Mouse (Mus musculus) lung, embryonic 15.5 days (tissue): ENCODE measurements at regions not wholly inside any gene's neighbourhood (a gene's known extent, or its start where the extent isn't known, plus 50 kb on each side); places are given as distances from the start of the nearest gene placed in this dataset.

Experiments
- ATAC-seq: fragments of 200-750 bp; cut with Nextera tagmentation; 2 replicates; pipeline ENCODE4 v1.8.0; 2017; ENCODE audit warnings: moderate number of reproducible peaks, borderline replicate concordance; ENCODE audit not compliant: low FRiP score, low TSS enrichment; ENCODE audit errors: extremely low read depth
- H3K27ac ChIP-seq: fragments of 300-500 bp; sonication (generic); 2 replicates; pipeline ENCODE4 v1.5.1; 2015; ENCODE audit warnings: moderate library complexity, mild to moderate bottlenecking, inconsistent platforms
- H3K27me3 ChIP-seq: fragments of 300-500 bp; sonication (generic); 2 replicates; pipeline ENCODE4 v1.6.1; 2015; ENCODE audit warnings: inconsistent platforms
- H3K36me3 ChIP-seq: fragments of 300-500 bp; sonication (generic); 2 replicates; pipeline ENCODE4 v1.6.1; 2015; ENCODE audit warnings: inconsistent platforms
- H3K4me1 ChIP-seq: fragments of 300-500 bp; sonication (generic); 2 replicates; pipeline ENCODE4 v1.6.1; 2015; ENCODE audit warnings: inconsistent platforms
- H3K4me2 ChIP-seq: fragments of 300-500 bp; sonication (generic); 2 replicates; pipeline ENCODE4 v1.6.1; 2015; ENCODE audit warnings: inconsistent platforms, mild to moderate bottlenecking, moderate library complexity
- H3K4me3 ChIP-seq: fragments of 300-500 bp; sonication (generic); 2 replicates; pipeline ENCODE4 v1.5.1; 2015; ENCODE audit warnings: mild to moderate bottlenecking, inconsistent platforms
- H3K9ac ChIP-seq: fragments of 300-500 bp; sonication (generic); 2 replicates; pipeline ENCODE4 v1.6.1; 2015; ENCODE audit warnings: inconsistent platforms
- H3K9me3 ChIP-seq: fragments of 300-500 bp; sonication (generic); 2 replicates; pipeline ENCODE4 v1.6.1; 2016; ENCODE audit warnings: inconsistent platforms
- WGBS: fragments of 180-500 bp; shearing (Covaris S2); methylation state at CpG from one replicate; pipeline ENCODE4 v1.1.7; 2015; 5-methylcytosine and 5-hydroxymethylcytosine counted together

DNA sequence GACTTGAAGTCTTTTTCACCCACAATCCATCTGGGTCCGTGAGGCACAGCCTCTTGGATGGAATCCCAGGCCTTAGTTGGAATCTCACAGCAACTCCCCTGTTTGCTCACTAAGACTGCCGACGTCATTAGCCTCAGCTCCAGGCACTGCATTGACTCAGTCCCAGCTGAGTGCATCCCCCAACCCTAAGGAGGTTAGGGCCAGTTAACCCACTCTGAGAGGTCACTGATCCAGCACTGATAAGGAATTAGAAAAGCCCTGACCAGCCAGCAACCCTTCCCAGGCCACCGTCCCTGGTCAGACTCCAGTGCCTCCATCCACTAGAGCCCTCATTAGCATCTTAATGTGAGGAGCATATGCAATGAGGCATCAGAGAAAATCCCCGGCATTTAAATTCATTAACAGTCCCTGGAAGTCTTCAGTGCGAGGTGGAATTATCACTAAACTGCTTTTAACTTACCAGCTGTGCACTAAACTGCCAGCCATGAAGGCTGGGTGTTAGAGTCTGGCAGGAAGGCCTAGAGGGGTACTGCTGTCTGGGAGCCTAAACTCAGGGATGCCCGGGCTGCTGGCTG, 184.2 kb downstream of the Cct6b start:
- no peak overlapping the region for H3K27ac ChIP-seq
- H3K4me1 ChIP-seq: no peaks in the 10 kb centered on the region
- H3K36me3 ChIP-seq: no peaks in the 10 kb centered on the region
- H3K4me3 ChIP-seq: no peak overlapping the region
- H3K9me3 ChIP-seq: no peaks in the 10 kb centered on the region
- H3K9ac ChIP-seq: no peak overlapping the region
- H3K27me3 ChIP-seq: no peaks in the 10 kb centered on the region
- H3K4me2 ChIP-seq: no peak overlapping the region
- 21% methylated on average over 7 of the region's 7 CpGs for WGBS
- ATAC-seq: no peak

DNA sequence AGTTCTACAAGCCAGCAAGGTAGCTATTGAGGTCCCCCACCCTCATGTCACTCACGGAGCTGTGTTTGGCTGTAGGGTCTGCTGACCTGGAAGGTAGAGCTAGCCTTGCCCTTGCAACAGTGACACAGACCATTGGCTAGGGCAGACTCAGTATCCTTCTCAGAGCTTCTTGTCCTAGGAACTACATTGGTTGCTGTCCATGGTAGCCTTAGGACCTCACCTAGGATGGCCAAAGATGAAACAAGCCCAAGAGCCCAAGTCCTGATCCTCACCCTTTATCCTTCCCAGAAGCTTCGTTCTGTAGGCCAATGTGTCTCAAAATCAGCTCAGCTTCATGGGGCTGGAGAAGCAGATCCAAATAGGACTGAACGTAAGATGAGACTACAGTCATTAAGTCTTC, 187.3 kb downstream of the Tmem132e start:
- Histone ChIP-seq H3K4me1 (no peaks in the 10 kb centered on the region), H3K9ac (no peak overlapping the region), H3K4me3 (no peak overlapping the region), H3K36me3 (no peaks in the 10 kb centered on the region), H3K27me3 (no peaks in the 10 kb centered on the region), H3K4me2 (no peak overlapping the region), H3K27ac (no peak overlapping the region), H3K9me3 (no peaks in the 10 kb centered on the region)
- WGBS: 65% methylated on average over 3 of the region's 3 CpGs
- ATAC-seq: no peak

DNA sequence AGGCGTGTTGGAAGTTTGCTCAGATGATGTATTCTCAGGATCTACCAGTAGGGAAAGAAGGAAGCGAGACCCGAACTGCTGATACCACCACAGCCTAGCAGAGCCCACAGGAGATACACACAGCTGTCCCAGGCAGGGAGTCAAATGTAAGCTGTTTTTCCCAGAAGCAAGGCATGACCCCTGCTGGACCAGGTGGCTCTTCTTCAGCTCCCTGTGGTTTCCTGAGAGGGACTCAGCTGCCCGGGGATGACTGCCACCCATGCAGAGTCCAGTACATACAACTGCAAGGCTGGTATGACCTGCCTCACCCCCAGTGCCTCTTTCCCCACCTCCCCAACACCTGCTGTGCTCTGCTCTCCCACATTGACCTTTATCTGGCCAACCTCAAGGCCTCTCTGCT, 184.4 kb downstream of the Tmem132e start:
- H3K4me3 ChIP-seq: no peak overlapping the region
- 66% methylated on average over 4 of the region's 4 CpGs for WGBS
- no peak overlapping the region for H3K9ac ChIP-seq
- H3K36me3 ChIP-seq: no peaks in the 10 kb centered on the region
- no peaks in the 10 kb centered on the region for H3K4me1 ChIP-seq
- H3K9me3 ChIP-seq: no peaks in the 10 kb centered on the region
- ATAC-seq: no peak
- no peak overlapping the region for H3K4me2 ChIP-seq
- H3K27ac ChIP-seq: no peak overlapping the region
- no peaks in the 10 kb centered on the region for H3K27me3 ChIP-seq

DNA sequence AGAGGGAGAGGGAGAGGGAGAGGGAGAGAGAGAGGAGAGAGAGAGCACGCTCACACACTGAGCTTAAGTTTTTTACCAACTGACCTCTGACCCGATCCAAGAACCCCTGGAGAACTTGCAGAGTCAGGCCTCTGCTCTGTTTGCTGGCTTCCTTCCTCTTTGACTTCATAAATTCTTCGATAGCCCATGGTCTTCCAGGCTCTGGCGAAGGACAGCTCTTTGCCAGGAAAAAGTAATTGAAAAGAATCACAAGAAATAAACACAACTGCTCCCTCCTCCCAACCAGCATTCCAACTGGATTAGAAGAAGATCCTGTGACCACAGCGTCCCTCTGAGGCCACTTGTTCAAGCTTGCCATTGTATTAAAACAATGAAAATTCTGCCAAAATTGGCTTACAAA, 182.8 kb downstream of the Tmem132e start:
- Histone ChIP-seq H3K27ac (no peak overlapping the region), H3K9ac (no peak overlapping the region), H3K9me3 (no peaks in the 10 kb centered on the region), H3K4me3 (no peak overlapping the region), H3K36me3 (no peaks in the 10 kb centered on the region), H3K4me1 (no peaks in the 10 kb centered on the region), H3K27me3 (no peaks in the 10 kb centered on the region), H3K4me2 (no peak overlapping the region)
- ATAC-seq: no peak
- WGBS: 12% methylated on average over 5 of the region's 5 CpGs

DNA sequence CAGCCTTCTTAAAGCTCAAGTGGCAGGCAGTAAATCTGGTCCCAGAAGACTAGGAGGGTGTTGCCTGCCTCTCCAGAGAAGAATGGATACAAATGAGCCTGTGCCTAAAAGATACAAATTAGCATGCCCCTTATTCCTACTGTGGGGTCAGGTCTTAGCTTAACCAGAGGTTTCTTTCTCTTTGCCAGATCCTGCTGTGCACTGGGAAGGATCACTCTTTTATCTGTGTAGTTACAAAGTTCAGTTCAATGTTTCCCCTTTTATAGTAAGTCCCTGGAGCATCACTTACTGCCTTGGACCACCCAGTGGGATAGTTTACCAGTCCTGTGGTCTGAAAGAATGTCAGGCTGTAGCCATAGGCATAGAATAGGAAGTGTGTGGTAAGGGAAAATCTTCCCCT, 181.1 kb downstream of the Tmem132e start:
- no peaks in the 10 kb centered on the region for H3K27me3 ChIP-seq
- no peak overlapping the region for H3K27ac ChIP-seq
- no peak for ATAC-seq
- no peak overlapping the region for H3K4me2 ChIP-seq
- H3K36me3 ChIP-seq: no peaks in the 10 kb centered on the region
- H3K4me1 ChIP-seq: no peaks in the 10 kb centered on the region
- no peaks in the 10 kb centered on the region for H3K9me3 ChIP-seq
- H3K4me3 ChIP-seq: no peak overlapping the region
- no peak overlapping the region for H3K9ac ChIP-seq

DNA sequence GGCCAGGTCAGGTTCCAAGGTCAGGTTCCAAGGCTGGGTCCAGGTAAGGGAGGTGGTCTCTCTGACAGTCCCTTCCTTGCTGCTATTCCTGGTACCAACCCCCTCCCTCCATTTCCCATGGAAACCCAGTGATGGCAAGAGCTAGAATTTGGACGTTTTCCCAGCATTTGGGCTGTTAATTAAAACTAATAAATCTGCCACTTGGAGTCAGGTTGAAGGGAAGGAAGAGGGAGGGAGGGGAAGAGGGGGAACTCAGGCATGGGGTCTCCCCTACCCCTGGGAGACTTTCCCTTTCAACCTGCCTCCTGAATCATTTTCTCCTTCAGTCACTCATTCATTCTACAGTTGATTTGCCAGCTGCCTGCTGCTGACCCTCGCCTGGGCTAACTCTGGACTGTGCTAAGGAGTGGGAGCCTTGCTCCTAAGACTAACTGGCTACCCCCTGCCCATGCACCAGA, 179.5 kb downstream of the Tmem132e start:
- no peak overlapping the region for H3K4me2 ChIP-seq
- ATAC-seq: no peak
- no peak overlapping the region for H3K27ac ChIP-seq
- no peaks in the 10 kb centered on the region for H3K4me1 ChIP-seq
- no peak overlapping the region for H3K9ac ChIP-seq
- 29% methylated on average over 2 of the region's 2 CpGs for WGBS
- H3K4me3 ChIP-seq: no peak overlapping the region
- H3K9me3 ChIP-seq: no peaks in the 10 kb centered on the region
- H3K27me3 ChIP-seq: no peaks in the 10 kb centered on the region
- no peaks in the 10 kb centered on the region for H3K36me3 ChIP-seq

DNA sequence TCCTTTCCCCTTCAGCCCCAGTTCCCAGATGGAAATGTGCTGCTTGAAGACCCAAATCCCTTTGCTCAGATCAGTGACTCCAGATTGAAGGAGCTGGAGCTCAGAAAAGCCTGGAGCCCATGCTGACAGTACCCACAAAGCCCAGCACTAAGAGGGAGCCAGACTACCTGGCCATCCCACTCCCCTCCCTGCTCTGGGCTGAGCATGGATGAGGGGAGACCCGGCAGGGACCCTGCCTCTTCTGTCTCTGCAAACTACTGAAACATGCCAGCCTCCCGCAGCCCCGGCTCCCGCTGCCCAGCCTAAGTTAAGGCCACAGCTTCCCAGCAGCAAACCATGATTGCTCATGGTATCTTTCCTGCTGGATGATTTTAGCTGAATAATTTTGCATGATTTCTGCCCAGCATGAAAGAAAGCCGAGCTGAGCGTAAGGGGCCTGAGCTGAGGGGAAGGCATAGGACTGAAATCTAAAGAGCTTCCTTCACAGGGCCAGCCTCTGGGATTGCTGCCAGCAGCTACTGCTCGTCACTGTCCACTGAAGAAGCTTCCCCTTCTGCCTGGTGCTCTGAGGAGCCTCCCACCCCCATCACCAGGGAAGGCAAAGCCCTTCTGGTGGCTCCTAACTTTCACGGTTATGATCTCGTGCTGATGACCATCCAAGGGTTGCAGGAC, 178.4 kb downstream of the Tmem132e start:
- Histone ChIP-seq H3K36me3 (no peaks in the 10 kb centered on the region), H3K4me3 (no peak overlapping the region), H3K9ac (no peak overlapping the region), H3K4me2 (no peak overlapping the region), H3K27me3 (no peaks in the 10 kb centered on the region), H3K27ac (no peak overlapping the region), H3K9me3 (no peaks in the 10 kb centered on the region), H3K4me1 (no peaks in the 10 kb centered on the region)
- 48% methylated on average over 9 of the region's 9 CpGs for WGBS
- ATAC-seq: no peak

DNA sequence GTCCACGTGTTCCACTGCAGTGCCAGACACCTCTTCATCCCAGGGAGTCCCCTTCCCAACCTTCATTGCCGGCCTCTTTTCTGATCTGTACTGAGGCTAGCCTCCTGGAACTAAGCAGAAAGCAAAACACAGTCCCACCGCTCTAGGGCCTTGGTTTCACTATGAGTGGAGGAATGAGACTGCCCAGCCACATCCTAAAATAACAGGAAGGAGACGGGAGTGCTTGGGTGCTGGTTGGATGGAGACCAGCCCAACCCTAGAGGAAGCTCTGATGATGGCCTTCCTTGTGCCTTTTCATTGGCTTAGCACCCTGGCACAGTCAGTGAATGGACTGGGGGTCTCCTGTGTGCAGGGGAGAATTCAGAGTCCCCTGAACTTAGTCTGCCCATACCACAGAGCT, 177.4 kb downstream of the Tmem132e start:
- no peak overlapping the region for H3K4me2 ChIP-seq
- H3K27me3 ChIP-seq: no peaks in the 10 kb centered on the region
- no peaks in the 10 kb centered on the region for H3K4me1 ChIP-seq
- H3K27ac ChIP-seq: no peak overlapping the region
- no peak overlapping the region for H3K9ac ChIP-seq
- H3K9me3 ChIP-seq: no peaks in the 10 kb centered on the region
- H3K36me3 ChIP-seq: no peaks in the 10 kb centered on the region
- 63% methylated on average over 4 of the region's 4 CpGs for WGBS
- H3K4me3 ChIP-seq: no peak overlapping the region
- no peak for ATAC-seq

DNA sequence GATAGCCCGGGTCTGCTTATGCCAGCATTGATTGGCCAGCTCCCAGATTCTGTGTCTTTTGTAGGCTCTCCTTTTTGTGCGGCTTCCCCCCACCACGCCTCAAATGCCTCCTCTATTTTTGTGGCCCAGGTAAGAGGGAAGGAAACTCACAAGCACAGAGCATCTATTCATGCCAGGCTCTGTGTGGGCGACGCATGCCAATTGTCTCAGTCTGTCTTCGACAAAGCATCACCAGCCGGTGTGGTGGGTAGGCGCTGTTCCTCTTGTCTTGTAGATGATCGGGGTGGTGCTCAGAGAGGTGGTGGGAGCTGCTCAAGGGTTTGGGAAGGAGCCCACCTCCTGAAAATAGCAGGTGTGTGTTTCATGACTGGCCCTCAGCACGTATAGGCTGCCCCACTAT, 175.5 kb downstream of the Tmem132e start:
- Histone ChIP-seq H3K36me3 (no peaks in the 10 kb centered on the region), H3K4me3 (no peak overlapping the region), H3K27me3 (no peaks in the 10 kb centered on the region), H3K4me1 (no peaks in the 10 kb centered on the region), H3K9me3 (no peaks in the 10 kb centered on the region), H3K9ac (no peak overlapping the region), H3K4me2 (no peak overlapping the region), H3K27ac (no peak overlapping the region)
- WGBS: 53% methylated on average over 10 of the region's 10 CpGs
- ATAC-seq: no peak

DNA sequence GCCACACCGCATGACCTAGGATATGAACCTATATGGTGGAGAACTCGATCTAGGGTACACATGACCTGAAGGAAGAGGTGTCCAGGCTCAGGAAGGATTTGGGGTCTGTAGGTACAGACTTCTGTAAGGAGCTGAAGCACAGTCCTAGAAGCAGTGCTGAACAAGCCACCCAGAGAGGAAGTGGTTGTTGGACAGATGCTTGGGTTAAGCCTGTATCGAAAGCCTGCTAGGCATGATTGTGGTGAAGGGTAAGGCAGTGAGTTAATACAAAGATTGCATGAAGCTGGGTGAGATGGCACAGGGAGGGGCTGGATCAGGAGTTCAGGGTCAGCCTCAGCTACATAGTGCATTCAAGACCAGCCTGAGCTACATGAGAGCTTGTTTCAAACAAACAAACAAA, 153.3 kb downstream of the Tmem132e start:
- Histone ChIP-seq H3K4me2 (no peak overlapping the region), H3K36me3 (no peaks in the 10 kb centered on the region), H3K4me1 (no peaks in the 10 kb centered on the region), H3K9me3 (no peaks in the 10 kb centered on the region), H3K27ac (no peak overlapping the region), H3K27me3 (no peaks in the 10 kb centered on the region), H3K9ac (no peak overlapping the region), H3K4me3 (no peak overlapping the region)
- no peak for ATAC-seq
- WGBS: 84% methylated on average over 3 of the region's 3 CpGs

DNA sequence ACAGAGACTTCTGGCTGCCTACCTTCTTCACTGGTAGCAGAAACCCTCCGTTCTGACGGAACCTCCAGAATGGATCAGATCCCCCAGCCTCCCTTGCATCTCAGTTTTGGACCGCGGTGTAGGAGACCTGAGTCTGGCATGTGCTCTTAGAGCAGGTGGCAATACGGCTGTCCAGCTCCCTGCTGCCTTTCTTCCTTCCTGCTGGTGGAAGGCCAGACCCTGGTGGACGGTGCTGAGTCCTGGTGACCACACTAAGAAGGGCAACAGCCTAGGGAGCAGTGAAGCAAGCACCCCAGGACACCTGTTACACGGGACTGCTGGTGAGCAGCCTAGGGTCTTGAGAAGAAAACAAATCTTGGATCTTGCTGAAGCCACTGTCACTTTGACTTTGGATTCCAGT, 152.7 kb downstream of the Tmem132e start:
- Histone ChIP-seq H3K4me1 (no peaks in the 10 kb centered on the region), H3K4me3 (no peak overlapping the region), H3K36me3 (no peaks in the 10 kb centered on the region), H3K4me2 (no peak overlapping the region), H3K27ac (no peak overlapping the region), H3K27me3 (no peaks in the 10 kb centered on the region), H3K9ac (no peak overlapping the region), H3K9me3 (no peaks in the 10 kb centered on the region)
- 80% methylated on average over 6 of the region's 7 CpGs for WGBS
- ATAC-seq: no peak

DNA sequence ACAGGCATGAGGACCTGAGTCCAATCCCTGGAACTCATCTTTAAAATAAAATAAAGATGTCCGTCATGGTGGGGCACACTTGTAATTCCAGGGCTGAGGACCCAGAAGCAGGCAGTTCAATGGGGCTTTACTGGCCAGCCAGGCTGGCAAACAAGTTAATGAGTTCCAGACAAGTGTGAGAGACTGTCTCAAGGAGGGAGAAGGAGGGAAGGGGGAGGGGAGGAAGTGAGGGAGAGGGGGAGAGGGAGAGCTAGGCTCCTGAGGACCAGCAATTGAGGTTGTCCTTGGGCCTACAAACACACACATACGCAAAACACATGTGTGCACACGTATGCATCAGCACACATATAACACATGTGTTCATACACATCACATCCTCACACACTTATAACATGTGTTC, 149.2 kb downstream of the Tmem132e start:
- Histone ChIP-seq H3K36me3 (no peaks in the 10 kb centered on the region), H3K4me3 (no peak overlapping the region), H3K27me3 (no peaks in the 10 kb centered on the region), H3K9me3 (no peaks in the 10 kb centered on the region), H3K4me1 (no peaks in the 10 kb centered on the region), H3K27ac (no peak overlapping the region), H3K9ac (no peak overlapping the region), H3K4me2 (no peak overlapping the region)
- no peak for ATAC-seq
- WGBS: 67% methylated on average over 3 of the region's 3 CpGs
